Mouse (Mus musculus) E14TG2a.4 (cell line): ENCODE data around the gene Emg1.

Experiments used
- H3K27me3 ChIP-seq: 2 replicates; pipeline ENCODE4 v1.6.1; 2014; ENCODE audit warnings: low read length, control low read depth; ENCODE audit not compliant: insufficient read depth
- H3K36me3 ChIP-seq: 2 replicates; pipeline ENCODE4 v1.6.1; 2014; ENCODE audit warnings: low read length, control low read depth; ENCODE audit not compliant: insufficient read depth
- H3K4me1 ChIP-seq: replicated peaks from 2 replicates; pipeline ENCODE4 v1.6.1; 2014; ENCODE audit warnings: low read depth, low read length, control low read depth
- H3K4me3 ChIP-seq: replicated peaks from 2 replicates; pipeline ENCODE4 v1.5.1; 2014; ENCODE audit warnings: mild to moderate bottlenecking, low read length
- H3K9me3 ChIP-seq: 2 replicates; pipeline ENCODE4 v1.6.1; 2014; ENCODE audit warnings: low read length, control low read depth
- CTCF ChIP-seq: conservative IDR thresholded peaks from 2 replicates; pipeline ENCODE4 v1.5.1; 2014; ENCODE audit warnings: low read length
- NANOG ChIP-seq: IDR thresholded peaks from 2 replicates; pipeline ENCODE4 v1.6.1; 2014; ENCODE audit warnings: borderline replicate concordance, low read length, mixed read lengths
- POU5F1 ChIP-seq: IDR thresholded peaks from 2 replicates; pipeline ENCODE4 v1.6.1; 2014; ENCODE audit warnings: low read length, borderline replicate concordance

The Emg1 gene

DNA sequence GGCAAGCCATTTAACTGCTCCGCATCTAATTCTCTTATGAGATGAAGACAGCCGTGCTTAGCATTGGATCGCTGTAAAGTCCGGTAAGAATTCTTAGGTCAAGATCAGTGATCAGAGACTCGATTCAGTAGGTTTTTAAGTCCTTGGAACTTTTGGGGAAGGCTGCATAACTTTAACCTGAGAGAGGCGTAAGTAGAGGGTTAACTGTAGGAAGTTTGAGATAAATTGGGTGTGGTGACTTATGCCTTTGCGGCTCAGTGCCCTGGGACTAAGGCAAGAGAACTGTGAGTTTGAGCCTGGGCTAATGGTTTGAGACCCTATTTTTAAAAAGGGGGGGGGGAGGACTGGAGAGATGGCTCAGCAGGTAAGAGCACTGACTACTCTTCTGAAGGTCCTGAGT, 47.7 kb downstream of the Emg1 start:
- TF ChIP-seq CTCF (no peak), NANOG (no peak), POU5F1 (no peak)
- H3K4me1 ChIP-seq = peaks cover 55% of the 10 kb centered on the region
- peaks cover 25% of the 10 kb centered on the region for H3K36me3 ChIP-seq
- H3K27me3 ChIP-seq = no peaks in the 10 kb centered on the region
- H3K4me3 ChIP-seq = peak overlapping the region; percentile 92; the same call in 1 of the 2 replicates
- no peaks in the 10 kb centered on the region for H3K9me3 ChIP-seq

DNA sequence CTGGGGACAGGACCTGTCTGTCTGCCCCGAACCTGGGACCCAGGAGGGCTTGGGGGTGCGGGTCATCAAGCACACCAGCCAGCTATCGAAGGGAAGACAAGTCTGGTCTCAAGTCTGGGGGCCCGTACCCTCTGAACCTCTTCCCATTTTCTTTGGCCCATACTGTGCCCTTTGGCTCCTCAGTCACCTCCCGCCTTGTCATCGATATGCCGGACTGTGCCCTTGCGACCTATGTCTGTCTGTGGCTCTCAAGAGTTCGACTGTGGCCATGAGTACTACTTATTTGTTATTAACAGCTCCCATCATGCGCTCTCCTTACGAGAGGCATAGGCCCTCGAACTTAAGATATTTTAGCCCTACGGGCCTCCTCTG, 48.6 kb downstream of the Emg1 start:
- TF ChIP-seq NANOG (no peak), CTCF (no peak), POU5F1 (no peak)
- no peaks in the 10 kb centered on the region for H3K27me3 ChIP-seq
- H3K4me3 ChIP-seq = peak overlapping the region; percentile 92
- H3K4me1 ChIP-seq = peaks cover 53% of the 10 kb centered on the region
- peaks cover 22% of the 10 kb centered on the region for H3K36me3 ChIP-seq
- H3K9me3 ChIP-seq = no peaks in the 10 kb centered on the region

DNA sequence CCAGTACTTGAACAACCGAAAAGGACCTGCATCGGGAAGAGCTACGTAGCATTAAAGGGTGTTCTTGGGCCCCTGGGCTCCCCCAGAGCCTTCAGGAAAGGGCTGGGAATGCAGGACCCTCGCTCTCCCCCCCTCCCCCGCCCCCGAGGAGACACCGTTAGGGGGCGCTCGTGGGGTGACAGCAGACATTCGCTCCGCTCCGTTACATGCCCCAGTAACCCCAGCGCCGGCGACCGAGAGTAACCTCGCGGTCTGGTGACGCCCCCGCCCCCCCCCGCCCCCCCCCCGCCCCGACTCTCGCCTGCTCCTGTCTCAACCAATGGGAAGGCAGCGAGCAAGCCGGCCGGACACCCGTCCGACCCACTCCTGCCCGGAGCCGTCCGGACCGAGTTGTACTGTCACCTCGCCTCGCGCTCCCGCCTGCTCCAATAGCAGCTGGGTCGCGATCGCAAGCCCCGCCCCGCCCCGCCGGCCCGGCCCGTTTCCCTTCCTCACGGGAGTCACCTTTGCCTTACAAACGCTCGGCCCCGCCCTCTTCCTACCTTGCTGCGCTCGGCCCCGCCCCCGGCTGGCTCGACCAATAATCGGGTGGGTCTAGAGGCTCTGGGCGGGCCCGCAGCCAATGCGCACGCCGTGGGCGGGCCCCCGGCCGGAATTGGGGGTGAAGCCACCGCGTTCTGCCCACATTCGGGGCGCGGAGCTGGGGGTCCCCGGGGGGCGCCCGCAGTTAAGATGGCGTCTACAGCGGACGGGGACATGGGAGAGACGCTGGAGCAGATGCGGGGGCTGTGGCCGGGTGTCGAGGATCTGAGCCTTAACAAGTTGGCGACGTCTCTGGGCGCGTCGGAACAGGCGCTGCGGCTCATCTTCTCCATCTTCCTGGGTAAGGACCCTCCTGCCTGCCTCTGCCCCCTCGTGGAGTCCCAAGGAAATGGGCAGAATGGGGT, 49.2 kb downstream of the Emg1 start, which contains the start of gene Lpcat3:
Lpcat3 (plus strand) TSS at position 551 of the 947 bp plus-strand sequence.
- TF ChIP-seq CTCF (peak; percentile 53), NANOG (no peak)
- no peaks in the 10 kb centered on the region for H3K9me3 ChIP-seq
- no peaks in the 10 kb centered on the region for H3K27me3 ChIP-seq
- peak within 1 kb of the TSS; percentile 92 for H3K4me3 ChIP-seq
- H3K4me1 ChIP-seq = peaks cover 48% of the 10 kb centered on the region
- peaks cover 22% of the 10 kb centered on the region for H3K36me3 ChIP-seq

DNA sequence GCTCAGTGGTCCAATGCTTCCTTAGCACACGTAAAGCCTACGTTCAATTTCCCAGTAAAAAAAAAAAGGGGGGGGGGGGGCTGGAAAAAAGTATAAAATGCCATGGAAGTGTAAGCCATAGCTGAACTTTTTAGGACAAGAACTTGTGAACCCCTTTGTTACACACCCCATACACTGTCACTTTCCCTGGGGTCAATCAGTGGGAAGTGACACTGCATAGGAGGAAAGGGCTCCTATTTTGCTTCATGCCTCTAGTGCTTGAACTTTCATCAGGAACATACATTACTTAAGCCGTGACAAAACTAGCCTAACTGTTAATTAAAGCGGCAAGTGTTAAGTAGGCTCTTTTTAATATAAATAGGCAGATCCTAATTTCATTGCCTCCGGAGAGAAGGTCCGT, 50.0 kb downstream of the Emg1 start:
- no peaks in the 10 kb centered on the region for H3K27me3 ChIP-seq
- TF ChIP-seq NANOG = no peak
- TF ChIP-seq POU5F1 = no peak
- no peak for TF ChIP-seq CTCF
- H3K4me1 ChIP-seq = peaks cover 42% of the 10 kb centered on the region
- no peaks in the 10 kb centered on the region for H3K9me3 ChIP-seq
- peak overlapping the region; percentile 92 for H3K4me3 ChIP-seq
- H3K36me3 ChIP-seq = peaks cover 20% of the 10 kb centered on the region

GRCm38 (mm10) chr6:124661156-124661806, 50.7 kb downstream of the Emg1 start:
- H3K4me3 ChIP-seq = peak overlapping the region; percentile 92; the same call in 1 of the 2 replicates
- no peaks in the 10 kb centered on the region for H3K9me3 ChIP-seq
- TF ChIP-seq CTCF = no peak
- no peak for TF ChIP-seq POU5F1
- no peak for TF ChIP-seq NANOG
- H3K4me1 ChIP-seq = peaks cover 42% of the 10 kb centered on the region
- peaks cover 15% of the 10 kb centered on the region for H3K36me3 ChIP-seq
- no peaks in the 10 kb centered on the region for H3K27me3 ChIP-seq

- H3K36me3 ChIP-seq = no peaks in the 10 kb centered on the region
- H3K4me1 ChIP-seq = peaks cover 30% of the 10 kb centered on the region
- TF ChIP-seq CTCF = no peak
- no peak for TF ChIP-seq POU5F1
- no peak for TF ChIP-seq NANOG
- H3K4me3 ChIP-seq = no peak overlapping the region
- H3K9me3 ChIP-seq = peaks cover 5% of the 10 kb centered on the region
- no peaks in the 10 kb centered on the region for H3K27me3 ChIP-seq
These were observed 53.9 kb downstream of the Emg1 start for GRCm38 (mm10) chr6:124658067-124658466.

- Histone ChIP-seq H3K4me3 (no peak overlapping the region), H3K4me1 (peaks cover 20% of the 10 kb centered on the region), H3K9me3 (peaks cover 8% of the 10 kb centered on the region), H3K36me3 (no peaks in the 10 kb centered on the region), H3K27me3 (no peaks in the 10 kb centered on the region)
- TF ChIP-seq CTCF (no peak), POU5F1 (no peak), NANOG (no peak)
These were observed 56.1 kb downstream of the Emg1 start for GRCm38 (mm10) chr6:124655893-124656292.
